Mouse (Mus musculus) spleen, adult 12 weeks (tissue): ENCODE data around the gene Dab1.

Experiments used
- DNase-seq: peaks from one replicate; pipeline ENCODE4 v3.0.0; 2022; ENCODE audit warnings: low spot score

Gene Dab1

GRCm38 (mm10) chr4:103838377-103838776, 219.2 kb downstream of the Dab1 start:
- no peak for DNase-seq

- no peak for DNase-seq
Measured at GRCm38 (mm10) chr4:103839541-103839940, 220.4 kb downstream of the Dab1 start.

- DNase-seq = no peak
Measured at GRCm38 (mm10) chr4:103841126-103841525, 222.0 kb downstream of the Dab1 start.

GRCm38 (mm10) chr4:103844635-103845034, 225.5 kb downstream of the Dab1 start:
- no peak for DNase-seq

GRCm38 (mm10) chr4:103857173-103857572, 238.0 kb downstream of the Dab1 start:
- DNase-seq = no peak

- no peak for DNase-seq
Measured at GRCm38 (mm10) chr4:103875564-103875963, 256.4 kb downstream of the Dab1 start.

- DNase-seq = no peak
Measured at GRCm38 (mm10) chr4:103878841-103879240, 259.7 kb downstream of the Dab1 start.

- no peak for DNase-seq
Measured at GRCm38 (mm10) chr4:103881641-103882040, 262.5 kb downstream of the Dab1 start.

- no peak for DNase-seq
Measured at GRCm38 (mm10) chr4:103888086-103888485, 268.9 kb downstream of the Dab1 start.

GRCm38 (mm10) chr4:103889110-103889509, 270.0 kb downstream of the Dab1 start:
- no peak for DNase-seq

- no peak for DNase-seq
Measured at GRCm38 (mm10) chr4:103896806-103897205, 277.6 kb downstream of the Dab1 start.

- no peak for DNase-seq
Measured at GRCm38 (mm10) chr4:103897702-103898101, 278.5 kb downstream of the Dab1 start.

GRCm38 (mm10) chr4:103911441-103911840, 292.3 kb downstream of the Dab1 start:
- no peak for DNase-seq

- DNase-seq = no peak
Measured at GRCm38 (mm10) chr4:103912071-103912470, 292.9 kb downstream of the Dab1 start.

- DNase-seq = no peak
Measured at GRCm38 (mm10) chr4:103922431-103922931, 303.3 kb downstream of the Dab1 start.

GRCm38 (mm10) chr4:103926682-103927081, 307.5 kb downstream of the Dab1 start:
- no peak for DNase-seq

GRCm38 (mm10) chr4:103929631-103930030, 310.5 kb downstream of the Dab1 start:
- no peak for DNase-seq

- DNase-seq = no peak
Measured at GRCm38 (mm10) chr4:103934364-103934763, 315.2 kb downstream of the Dab1 start.

- DNase-seq = no peak
Measured at GRCm38 (mm10) chr4:103948255-103948654, 329.1 kb downstream of the Dab1 start.

- DNase-seq = no peak
Measured at GRCm38 (mm10) chr4:103953652-103954220, 334.6 kb downstream of the Dab1 start.

GRCm38 (mm10) chr4:103961134-103962049, 342.2 kb downstream of the Dab1 start:
- DNase-seq = no peak

- DNase-seq = no peak
Measured at GRCm38 (mm10) chr4:103969906-103970305, 350.7 kb downstream of the Dab1 start.

- no peak for DNase-seq
Measured at GRCm38 (mm10) chr4:103974536-103974935, 355.4 kb downstream of the Dab1 start.
